Mouse (Mus musculus): ENCODE measurements around the gene Nyap1. TPM values are rescaled to one million over a fixed set of nuclear protein-coding genes. Genes with fewer than 3 reads are reported as not detected.
"Not testable (repeated sequence)": the region's sequence is repeated elsewhere in the genome, so short reads cannot be mapped to it uniquely, and the experiment has no call there.

The Nyap1 gene
- polyA plus RNA-seq, 1 experiment: 12.4 TPM

DNA sequence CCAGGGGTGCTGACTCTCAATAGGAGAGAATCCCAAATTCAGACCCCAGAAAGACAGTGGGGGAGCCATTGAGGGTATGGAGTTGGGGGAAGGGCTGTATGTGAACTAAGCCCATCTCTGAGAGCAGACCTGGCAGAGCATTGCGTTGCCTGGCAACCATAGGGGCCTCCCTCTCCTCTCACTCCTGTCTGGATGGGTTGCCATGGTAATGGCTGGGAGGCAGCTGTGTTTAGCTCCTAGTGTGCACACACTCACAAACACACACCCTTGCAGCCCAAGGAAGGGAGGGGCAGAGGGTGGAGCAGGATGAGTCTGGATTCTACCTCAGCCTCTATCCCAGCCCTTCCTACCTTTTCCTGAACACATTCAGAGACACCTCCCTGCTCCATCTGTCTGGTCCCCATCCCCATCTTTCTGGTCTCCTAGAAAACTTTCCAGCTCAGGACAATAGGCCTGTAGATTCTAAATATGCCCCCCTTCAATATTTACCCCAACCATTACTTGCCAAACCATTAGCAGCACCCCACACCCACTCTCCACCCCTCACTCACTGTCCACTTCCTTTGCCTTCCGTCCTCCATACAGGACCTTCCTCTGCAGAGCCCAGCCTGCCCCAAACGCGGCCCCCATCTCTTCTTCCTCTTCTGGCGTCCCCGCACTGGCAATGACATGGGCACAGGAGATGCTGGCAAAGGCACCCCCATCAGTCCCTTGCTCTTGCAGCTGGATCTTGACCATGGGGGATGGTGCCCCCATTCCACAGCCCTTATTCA, 6.9 kb downstream of the Nyap1 start:
- no peak for TF ChIP-seq POLR2A (IDR thresholded peaks at IDR 0.05; ENCODE audit: insufficient read depth, low read length)
- no peak for TF ChIP-seq EP300 (IDR thresholded peaks at IDR 0.05; ENCODE audit: insufficient read depth, low read depth, low read length)
- no peak for TF ChIP-seq CTCF (IDR thresholded peaks at IDR 0.05; ENCODE audit: low read depth, low read length)
- Histone ChIP-seq H3K27me3 (ENCODE audit: control insufficient read depth, insufficient read depth, low read length, poor library complexity, severe bottlenecking) (no peaks in the 10 kb centered on the region), H3K9ac (ENCODE audit: low read depth, poor library complexity, severe bottlenecking) (no peak overlapping the region), H3K36me3 (ENCODE audit: control insufficient read depth, insufficient read depth, low read length, poor library complexity, severe bottlenecking) (no peaks in the 10 kb centered on the region), H3K4me3 (ENCODE audit: low read depth, low read length) (no peak overlapping the region), H3K4me1 (ENCODE audit: control insufficient read depth, insufficient read depth, low read length) (peaks cover 6% of the 10 kb centered on the region), H3K27ac (ENCODE audit: insufficient read depth, low read length) (no peak overlapping the region), H3K9me3 (replicated peaks; ENCODE audit: control insufficient read depth, insufficient read depth, low read length, poor library complexity, severe bottlenecking) (no peaks in the 10 kb centered on the region)

DNA sequence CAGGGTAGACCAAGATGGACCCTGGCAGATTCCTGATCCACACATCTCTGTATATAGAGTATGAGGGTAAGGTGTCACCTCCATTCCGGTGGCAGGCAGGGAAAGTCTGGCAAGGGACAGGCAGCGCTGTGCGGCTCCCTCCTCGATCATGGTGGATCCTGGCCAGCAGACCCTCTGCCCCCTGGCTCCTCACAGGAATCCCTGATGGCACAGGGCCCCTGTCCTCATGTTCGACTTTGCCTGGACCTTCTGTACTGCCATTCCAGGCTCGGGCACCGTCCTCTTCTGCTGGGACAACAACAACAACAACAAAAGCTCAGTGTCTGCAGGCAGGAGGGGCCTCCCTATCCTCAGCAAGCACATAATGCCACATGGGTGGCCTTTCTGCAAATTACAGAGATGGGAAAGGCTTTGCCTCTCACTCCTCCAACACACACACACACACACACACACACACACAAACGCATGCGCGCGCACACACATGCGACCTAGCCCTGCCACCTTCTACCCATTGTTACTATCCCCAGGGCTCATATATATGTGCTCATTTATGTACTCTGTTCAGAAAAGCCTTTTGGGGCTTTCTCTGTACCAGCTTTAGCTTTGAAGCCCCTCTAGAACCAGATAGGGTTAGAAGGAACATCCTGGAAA, 7.6 kb downstream of the Nyap1 start:
- Histone ChIP-seq H3K27ac (ENCODE audit: insufficient read depth, low read length) (no peak overlapping the region), H3K9ac (ENCODE audit: low read depth, poor library complexity, severe bottlenecking) (no peak overlapping the region), H3K9me3 (replicated peaks; ENCODE audit: control insufficient read depth, insufficient read depth, low read length, poor library complexity, severe bottlenecking) (no peaks in the 10 kb centered on the region), H3K4me3 (ENCODE audit: low read depth, low read length) (no peak overlapping the region), H3K36me3 (ENCODE audit: control insufficient read depth, insufficient read depth, low read length, poor library complexity, severe bottlenecking) (no peaks in the 10 kb centered on the region), H3K27me3 (ENCODE audit: control insufficient read depth, insufficient read depth, low read length, poor library complexity, severe bottlenecking) (no peaks in the 10 kb centered on the region), H3K4me1 (ENCODE audit: control insufficient read depth, insufficient read depth, low read length) (peaks cover 6% of the 10 kb centered on the region)
- TF ChIP-seq EP300 (IDR thresholded peaks at IDR 0.05; ENCODE audit: insufficient read depth, low read depth, low read length): no peak
- no peak for TF ChIP-seq CTCF (IDR thresholded peaks at IDR 0.05; ENCODE audit: low read depth, low read length)
- no peak for TF ChIP-seq POLR2A (IDR thresholded peaks at IDR 0.05; ENCODE audit: insufficient read depth, low read length)

DNA sequence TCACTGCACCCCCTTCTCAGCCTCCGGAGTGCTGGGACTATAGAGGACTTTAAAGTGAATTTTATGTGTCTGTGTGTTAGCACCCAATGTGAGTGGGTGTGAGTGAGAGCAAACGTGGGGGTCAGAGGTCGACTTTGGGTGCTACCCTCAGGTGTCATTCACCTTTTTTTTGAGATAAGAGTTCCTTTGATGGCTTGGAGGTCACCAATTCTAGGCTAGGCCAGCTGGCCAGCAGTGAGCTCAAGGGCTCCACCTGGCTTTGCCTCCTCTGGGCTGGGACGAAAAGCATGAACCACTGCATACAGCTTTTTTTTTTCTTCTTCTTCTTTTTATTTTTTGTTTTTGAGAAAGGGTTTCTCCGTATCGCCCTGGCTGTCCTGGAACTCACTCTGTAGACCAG, 14.6 kb downstream of the Nyap1 start:
- Histone ChIP-seq H3K9ac (ENCODE audit: low read depth, poor library complexity, severe bottlenecking) (no peak overlapping the region), H3K9me3 (replicated peaks; ENCODE audit: control insufficient read depth, insufficient read depth, low read length, poor library complexity, severe bottlenecking) (no peaks in the 10 kb centered on the region)
- TF ChIP-seq CTCF (IDR thresholded peaks at IDR 0.05; ENCODE audit: low read depth, low read length) (peak; percentile 24), EP300 (IDR thresholded peaks at IDR 0.05; ENCODE audit: insufficient read depth, low read depth, low read length) (no peak)

DNA sequence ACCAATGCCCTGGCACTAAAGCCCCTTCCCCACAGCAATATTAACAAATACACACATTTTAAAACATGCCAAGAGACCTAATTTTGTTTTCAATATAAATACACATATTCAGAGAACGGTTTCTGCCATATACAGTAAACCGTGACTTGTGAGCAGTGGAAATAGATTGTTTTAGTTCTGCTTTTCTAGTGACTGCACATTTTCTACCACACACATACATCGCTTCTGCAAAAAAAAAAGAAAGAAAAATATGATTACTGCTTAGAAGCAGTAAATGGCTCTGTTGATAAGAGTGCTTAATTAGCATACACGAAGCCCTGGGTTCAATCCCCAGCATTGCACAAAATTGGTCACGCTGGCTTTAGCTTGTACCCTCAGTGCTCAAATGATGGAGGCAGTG, 17.6 kb downstream of the Nyap1 start:
- TF ChIP-seq POLR2A (IDR thresholded peaks at IDR 0.05; ENCODE audit: insufficient read depth, low read length) (no peak), CTCF (IDR thresholded peaks at IDR 0.05; ENCODE audit: low read depth, low read length) (no peak), EP300 (IDR thresholded peaks at IDR 0.05; ENCODE audit: insufficient read depth, low read depth, low read length) (no peak)
- no peak overlapping the region for H3K9ac ChIP-seq (ENCODE audit: low read depth, poor library complexity, severe bottlenecking)
- H3K36me3 ChIP-seq (ENCODE audit: control insufficient read depth, insufficient read depth, low read length, poor library complexity, severe bottlenecking): no peaks in the 10 kb centered on the region
- H3K9me3 ChIP-seq (replicated peaks; ENCODE audit: control insufficient read depth, insufficient read depth, low read length, poor library complexity, severe bottlenecking): no peaks in the 10 kb centered on the region
- no peak overlapping the region for H3K4me3 ChIP-seq (ENCODE audit: low read depth, low read length)
- peaks cover 3% of the 10 kb centered on the region for H3K4me1 ChIP-seq (ENCODE audit: control insufficient read depth, insufficient read depth, low read length)
- no peak overlapping the region for H3K27ac ChIP-seq (ENCODE audit: insufficient read depth, low read length)
- no peaks in the 10 kb centered on the region for H3K27me3 ChIP-seq (ENCODE audit: control insufficient read depth, insufficient read depth, low read length, poor library complexity, severe bottlenecking)

More for the DNA sequence above, 14.6 kb downstream of the Nyap1 start:
- Histone ChIP-seq H3K27me3 (ENCODE audit: control insufficient read depth, insufficient read depth, low read length, poor library complexity, severe bottlenecking) (no peaks in the 10 kb centered on the region), H3K27ac (ENCODE audit: insufficient read depth, low read length) (no peak overlapping the region), H3K4me1 (ENCODE audit: control insufficient read depth, insufficient read depth, low read length) (no peaks in the 10 kb centered on the region), H3K4me3 (ENCODE audit: low read depth, low read length) (no peak overlapping the region), H3K36me3 (ENCODE audit: control insufficient read depth, insufficient read depth, low read length, poor library complexity, severe bottlenecking) (no peaks in the 10 kb centered on the region)

DNA sequence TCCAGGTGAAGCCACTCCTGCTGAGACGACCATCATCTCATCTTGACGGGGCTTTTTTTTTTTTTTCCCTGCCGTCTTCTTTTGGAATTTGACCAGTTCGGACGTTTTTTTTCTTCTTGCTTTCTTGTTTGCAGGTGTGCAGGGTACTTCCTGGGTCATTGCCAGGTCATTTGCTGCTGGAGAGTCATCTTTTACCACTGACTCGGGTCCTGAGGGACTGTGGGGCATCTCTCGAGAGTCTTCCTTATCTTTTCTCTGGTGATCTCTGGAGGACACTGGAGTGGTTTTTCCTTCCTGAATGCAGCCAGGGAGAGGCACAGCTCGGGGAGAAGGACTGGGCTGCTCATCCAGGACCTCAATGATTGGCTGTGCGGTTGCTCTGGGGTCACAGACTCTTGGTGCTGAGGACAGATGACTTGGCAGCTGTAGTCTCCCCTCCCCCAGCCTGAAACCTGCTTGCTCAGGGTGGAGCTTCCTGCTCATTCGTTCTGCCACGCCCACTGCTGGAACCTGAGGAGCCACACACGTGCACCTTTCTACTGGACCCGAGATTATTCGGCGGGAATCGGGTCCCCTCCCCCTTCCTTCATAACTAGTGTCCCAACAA, 20.7 kb downstream of the Nyap1 start:
- H3K27ac ChIP-seq (ENCODE audit: insufficient read depth, low read length); H3K36me3 ChIP-seq (ENCODE audit: control insufficient read depth, insufficient read depth, low read length, poor library complexity, severe bottlenecking); H3K4me3 ChIP-seq (ENCODE audit: low read depth, low read length); H3K4me1 ChIP-seq (ENCODE audit: control insufficient read depth, insufficient read depth, low read length); H3K9me3 ChIP-seq (replicated peaks; ENCODE audit: control insufficient read depth, insufficient read depth, low read length, poor library complexity, severe bottlenecking); H3K9ac ChIP-seq (ENCODE audit: low read depth, poor library complexity, severe bottlenecking); H3K27me3 ChIP-seq (ENCODE audit: control insufficient read depth, insufficient read depth, low read length, poor library complexity, severe bottlenecking): not testable (repeated sequence)

DNA sequence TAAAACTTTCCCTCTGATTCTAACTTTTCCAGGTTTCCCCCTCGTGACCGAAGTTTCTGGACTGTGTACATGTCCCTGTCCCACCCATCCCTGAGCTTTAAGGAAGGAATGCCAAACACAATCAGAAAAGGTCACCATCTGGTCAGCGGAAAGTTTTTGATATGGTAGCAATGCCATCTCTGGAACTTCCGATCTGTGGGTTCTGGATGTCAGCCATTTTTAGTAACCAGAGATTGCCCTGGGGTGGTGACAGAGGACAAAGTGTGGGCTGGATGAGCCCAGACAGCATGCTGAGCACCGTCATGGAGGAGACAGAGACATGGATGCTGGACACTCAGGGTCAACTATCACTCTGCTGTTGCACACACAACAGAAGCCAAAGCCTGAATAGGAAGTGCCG, 22.3 kb downstream of the Nyap1 start:
- H3K36me3 ChIP-seq (ENCODE audit: control insufficient read depth, insufficient read depth, low read length, poor library complexity, severe bottlenecking): no peaks in the 10 kb centered on the region
- H3K27ac ChIP-seq (ENCODE audit: insufficient read depth, low read length): no peak overlapping the region
- no peak overlapping the region for H3K4me3 ChIP-seq (ENCODE audit: low read depth, low read length)
- H3K27me3 ChIP-seq (ENCODE audit: control insufficient read depth, insufficient read depth, low read length, poor library complexity, severe bottlenecking): no peaks in the 10 kb centered on the region
- peaks cover 3% of the 10 kb centered on the region for H3K4me1 ChIP-seq (ENCODE audit: control insufficient read depth, insufficient read depth, low read length)
- TF ChIP-seq CTCF (IDR thresholded peaks at IDR 0.05; ENCODE audit: low read depth, low read length) (no peak), POLR2A (IDR thresholded peaks at IDR 0.05; ENCODE audit: insufficient read depth, low read length) (no peak), EP300 (IDR thresholded peaks at IDR 0.05; ENCODE audit: insufficient read depth, low read depth, low read length) (no peak)
- H3K9me3 ChIP-seq (replicated peaks; ENCODE audit: control insufficient read depth, insufficient read depth, low read length, poor library complexity, severe bottlenecking): 0 out of 2 replicates have a peak, but pooled peaks cover 2% of the 10 kb centered on the region
- no peak overlapping the region for H3K9ac ChIP-seq (ENCODE audit: low read depth, poor library complexity, severe bottlenecking)
